Mouse (Mus musculus) brain, embryonic 14.5 days (tissue): Measurements from ENCODE around the gene Cep89.

ENCODE experiments used
- CTCF ChIP-seq: fragments of 200-500 bp; IDR thresholded peaks from 2 replicates; pipeline ENCODE4 v1.5.1; 2012; ENCODE audit warnings: inconsistent platforms, mild to moderate bottlenecking, moderate library complexity, borderline replicate concordance; ENCODE audit not compliant: insufficient read depth, insufficient read length; ENCODE audit errors: extremely low read depth
- POLR2A ChIP-seq: fragments of 200-500 bp; IDR thresholded peaks from 2 replicates; pipeline ENCODE4 v1.6.1; 2012; ENCODE audit warnings: mild to moderate bottlenecking, inconsistent platforms, borderline replicate concordance; ENCODE audit not compliant: poor library complexity, insufficient read depth, insufficient read length, severe bottlenecking; ENCODE audit errors: extremely low read depth

DNA sequence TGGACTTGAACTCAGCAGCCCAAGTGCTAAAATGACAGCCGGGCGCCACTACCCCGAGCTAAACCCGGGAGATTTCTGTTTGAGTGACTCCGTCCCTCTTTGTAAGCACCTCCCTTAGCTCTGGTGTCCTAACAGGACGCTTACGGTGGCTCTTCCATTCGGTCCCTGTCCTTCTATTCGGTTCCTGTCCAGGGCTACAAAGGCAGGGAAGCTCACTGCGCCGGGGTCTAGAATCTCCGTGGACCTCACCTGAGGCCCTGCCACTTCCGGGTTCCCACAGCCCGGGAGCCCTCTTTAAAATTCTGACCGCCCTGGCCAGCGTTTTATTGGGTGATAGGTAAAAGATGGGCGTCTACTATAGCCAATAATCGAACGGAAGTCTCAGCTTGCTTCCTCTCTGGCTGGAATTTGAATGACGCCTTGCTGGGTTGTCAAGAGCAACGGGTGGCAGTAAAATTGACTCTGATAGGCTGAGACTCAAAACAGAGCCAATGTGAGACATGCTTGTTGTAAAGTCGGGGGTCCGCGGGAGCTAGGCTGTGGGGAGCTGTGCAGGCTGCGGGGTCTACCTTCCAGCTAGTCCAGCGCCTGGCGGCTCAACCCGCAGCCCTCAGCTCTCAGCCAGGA is at the start of gene Cep89, which contains the start of gene Faap24:
- peak; percentile 63; the same call in 1 of the 2 replicates for TF ChIP-seq POLR2A
- TF ChIP-seq CTCF, result no peak
